Mouse (Mus musculus): ENCODE results near the gene Arhgef1.

Arhgef1 gene

GRCm38 (mm10) chr7:24902630-24903443 lies at the start of gene Arhgef1:
Gene Arhgef1, plus strand, starts transcription at chr7:24902912.
- no peak for DNase-seq

GRCm38 (mm10) chr7:24853233-24853563 lies 49.5 kb upstream of the Arhgef1 start:
- DNase-seq, result no peak

GRCm38 (mm10) chr7:24853695-24854094 lies 49.0 kb upstream of the Arhgef1 start:
- DNase-seq, result no peak

GRCm38 (mm10) chr7:24856460-24857120 lies 46.1 kb upstream of the Arhgef1 start:
- DNase-seq, result no peak

- DNase-seq, result no peak
Observed at GRCm38 (mm10) chr7:24859234-24859633, 43.5 kb upstream of the Arhgef1 start.

GRCm38 (mm10) chr7:24861913-24862312 lies 40.8 kb upstream of the Arhgef1 start, which contains the start of gene Gm9844:
Gene Gm9844, plus strand, starts transcription at chr7:24862213.
- DNase-seq, result no peak

- DNase-seq, result no peak
Observed at GRCm38 (mm10) chr7:24862853-24863252, 39.9 kb upstream of the Arhgef1 start.

- DNase-seq, result no peak
Observed at GRCm38 (mm10) chr7:24864156-24864555, 38.6 kb upstream of the Arhgef1 start.

- DNase-seq, result no peak
Observed at GRCm38 (mm10) chr7:24869080-24869479, 33.6 kb upstream of the Arhgef1 start.

- DNase-seq, result no peak
Observed at GRCm38 (mm10) chr7:24869532-24870165, 33.1 kb upstream of the Arhgef1 start, which contains the start of the genes Lypd4 and Dmrtc2. Gene Lypd4, minus strand, starts transcription at chr7:24869941. Gene Dmrtc2, plus strand, starts transcription at chr7:24870057.

GRCm38 (mm10) chr7:24877588-24877987 lies 25.1 kb upstream of the Arhgef1 start:
- no peak for DNase-seq

GRCm38 (mm10) chr7:24879620-24880019 lies 23.1 kb upstream of the Arhgef1 start:
- DNase-seq, result no peak

GRCm38 (mm10) chr7:24882416-24883199 lies 20.1 kb upstream of the Arhgef1 start:
- DNase-seq, result no peak

- peak; percentile 99 for DNase-seq
Observed at GRCm38 (mm10) chr7:24883896-24884692, 18.6 kb upstream of the Arhgef1 start, which contains the start of gene Rps19. Gene Rps19, plus strand, starts transcription at chr7:24884371.

GRCm38 (mm10) chr7:24884693-24885291 lies 17.9 kb upstream of the Arhgef1 start:
- peak; percentile 43 for DNase-seq

GRCm38 (mm10) chr7:24885468-24886307 lies 17.0 kb upstream of the Arhgef1 start:
- DNase-seq, result no peak

- DNase-seq, result no peak
Observed at GRCm38 (mm10) chr7:24886308-24886633, 16.4 kb upstream of the Arhgef1 start.

GRCm38 (mm10) chr7:24887096-24887495 lies 15.6 kb upstream of the Arhgef1 start:
- no peak for DNase-seq

- DNase-seq, result no peak
Observed at GRCm38 (mm10) chr7:24889431-24890220, 13.1 kb upstream of the Arhgef1 start.

Data from layer of hippocampus, adult 9-11 months (tissue).